Mouse (Mus musculus) Patski (cell line): ENCODE measurements around the gene Tmem8. TPM values are rescaled to one million over a fixed set of nuclear protein-coding genes. Genes with fewer than 3 reads are reported as not detected.

Source experiments
- ATAC-seq: fragments of 100-300 bp; one replicate; pipeline ENCODE4 v1.8.0; 2021
- CTCF ChIA-PET: fragments of 350-600 bp; sonication (Branson Sonifier 250); formaldehyde crosslinking; loops from one replicate; lab custom pipeline; 2022; ENCODE audit warnings: inconsistent platforms; lab: Charles Lee
- POLR2A ChIA-PET: fragments of 350-600 bp; sonication (Branson Sonifier 250); formaldehyde crosslinking; loops from one replicate; lab custom pipeline; 2022; ENCODE audit warnings: antibody characterized with exemption, inconsistent platforms; lab: Charles Lee
- DNase-seq: peaks from one replicate; pipeline ENCODE4 v3.0.0-alpha.2; 2011; ENCODE audit warnings: low read depth, low spot score
- H3K27me3 ChIP-seq: fragments of 371-371 bp; one replicate; pipeline ENCODE4 v1.5.1; 2021
- CTCF ChIP-seq: fragments of 100-300 bp; IDR thresholded peaks from one replicate; pipeline ENCODE4 v1.5.1; 2021
- in situ Hi-C: fragments of 300-500 bp; cut with MboI; formaldehyde crosslinking; loops from 3 replicates; pipeline ENCODE4 v1.11.1; 2018; ENCODE audit warnings: low pct_unique_long_range_greater_than_20kb, mixed read lengths
- polyA plus RNA-seq: library from polyadenylated mRNA; unstranded; gene quantifications from one replicate; pipeline ENCODE4 v1.2.3, GENCODE M21; 2021

The Tmem8 gene
- polyA plus RNA-seq: 22.7 TPM

DNA sequence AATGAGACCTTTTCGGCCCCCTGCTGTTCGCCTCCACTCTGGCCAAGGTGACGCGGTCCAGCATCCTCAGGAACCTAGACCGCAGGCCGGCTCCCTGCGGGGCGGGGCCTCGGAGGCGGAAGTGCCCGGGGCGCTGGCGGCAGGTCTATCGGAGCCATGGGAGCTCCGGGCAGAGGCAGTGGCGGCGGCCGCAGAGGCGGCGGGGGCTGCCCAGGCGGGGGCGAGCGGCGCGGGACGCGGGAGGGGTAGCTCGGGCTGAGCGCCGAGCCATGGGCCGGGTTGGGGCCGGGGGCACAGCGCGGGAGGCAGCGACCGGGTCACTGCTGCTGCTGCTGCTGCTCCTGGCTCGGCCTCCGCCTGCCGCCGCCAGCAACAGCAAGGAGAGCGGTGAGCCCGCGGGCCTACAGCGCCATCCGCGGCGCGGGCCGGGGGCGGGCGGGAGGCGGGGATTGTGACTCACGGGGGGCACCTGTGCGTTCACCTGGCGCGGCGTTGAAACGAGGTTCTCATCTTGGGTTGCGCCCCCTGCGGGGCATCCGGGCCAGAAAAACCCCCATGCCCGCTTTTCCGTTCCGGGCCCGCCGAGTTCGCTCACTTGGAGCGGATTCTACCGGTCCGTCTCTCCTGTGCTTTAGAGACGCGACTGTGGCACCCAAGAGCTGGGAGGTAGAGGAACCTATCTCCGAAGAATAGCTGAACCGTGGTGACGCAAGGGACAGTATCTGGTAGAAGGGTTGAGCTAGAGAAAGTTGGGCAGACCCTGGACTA lies at the start of gene Tmem8:
Gene Tmem8, plus strand, starts transcription at position 119 of the 768 bp plus-strand sequence.
- in situ Hi-C loops: no loop called here
- no peaks in the 10 kb centered on the region for H3K27me3 ChIP-seq
- ChIA-PET POLR2A (interaction anchor here (0.5 to 1.2 kb wide), 2 partner anchors 11 to 93 kb away, joined by 3 to 5 read pairs; no protein-coding TSS in a partner anchor), CTCF (interaction anchor here (1.3 to 1.9 kb wide), 3 partner anchors 12 to 130 kb away, joined by 4 read pairs; partner anchors contain the start of gene Fam234a)
- DNase-seq: no peak
- ATAC-seq: peak; percentile 23
- no peak for TF ChIP-seq CTCF

- ChIA-PET POLR2A (no interaction called here), CTCF (interaction anchor here (2.0 kb wide), 1 partner anchor 8 kb away, joined by 5 read pairs; no protein-coding TSS in a partner anchor)
- ATAC-seq (no peak), DNase-seq (no peak)
- no peaks in the 10 kb centered on the region for H3K27me3 ChIP-seq
- in situ Hi-C loops: no loop called here
- no peak for TF ChIP-seq CTCF
These were observed 48.2 kb upstream of the Tmem8 start for GRCm38 (mm10) chr17:26064916-26065315.

DNA sequence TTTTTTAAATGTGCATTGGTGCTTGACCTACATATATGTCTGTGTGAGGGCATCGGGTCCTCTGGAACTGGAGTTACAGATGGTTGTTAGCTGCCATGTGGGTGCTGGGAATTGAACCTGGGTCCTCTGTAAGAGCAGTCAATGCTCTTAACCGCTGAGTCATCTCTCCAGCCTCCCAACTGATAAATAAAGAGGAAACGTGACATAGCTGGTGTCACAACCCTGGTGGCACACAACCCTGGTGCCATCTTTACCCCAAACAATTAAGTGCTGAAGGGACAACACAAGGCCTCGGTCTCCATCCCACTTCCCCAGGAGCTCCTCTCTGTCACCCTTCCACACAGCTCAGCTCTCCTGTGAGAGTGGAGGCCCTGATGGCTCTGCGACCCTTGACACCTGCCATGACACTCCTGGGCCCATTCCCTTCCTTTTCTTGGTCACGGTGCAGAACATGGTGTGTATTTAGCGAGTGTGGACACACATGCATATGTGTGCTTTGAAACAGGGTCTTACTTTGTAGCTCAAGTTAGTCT lies 46.5 kb upstream of the Tmem8 start:
- no peak for DNase-seq
- in situ Hi-C loops: no loop called here
- TF ChIP-seq CTCF: no peak
- CTCF ChIA-PET: interaction anchor here (1.8 to 2.0 kb wide), 2 partner anchors 10 to 53 kb away, joined by 4 to 5 read pairs; no protein-coding TSS in a partner anchor
- POLR2A ChIA-PET: no interaction called here
- H3K27me3 ChIP-seq: no peaks in the 10 kb centered on the region
- ATAC-seq: no peak

GRCm38 (mm10) chr17:26068024-26068830 lies 44.9 kb upstream of the Tmem8 start:
- TF ChIP-seq CTCF: no peak
- DNase-seq: no peak
- ATAC-seq: no peak
- in situ Hi-C loops: no loop called here
- ChIA-PET CTCF (interaction anchor here (0.8 to 1.7 kb wide), 3 partner anchors 12 to 27 kb away, joined by 3 to 5 read pairs (median 4); no protein-coding TSS in a partner anchor), POLR2A (interaction anchor here (0.6 to 1.5 kb wide), 7 partner anchors 13 to 1654 kb away, joined by 3 to 4 read pairs (median 3); partner anchors contain the start of gene Rnps1)
- H3K27me3 ChIP-seq: no peaks in the 10 kb centered on the region

GRCm38 (mm10) chr17:26068831-26069739 lies 44.0 kb upstream of the Tmem8 start, which contains the start of gene Rab11fip3:
Gene Rab11fip3 (minus strand): TSS chr17:26069555.
- POLR2A ChIA-PET: interaction anchor here (0.7 to 1.5 kb wide), 8 partner anchors 9 to 163 kb away, joined by 3 to 4 read pairs (median 3); no protein-coding TSS in a partner anchor
- H3K27me3 ChIP-seq: no peaks in the 10 kb centered on the region
- DNase-seq: peak; percentile 56
- in situ Hi-C loops: no loop called here
- CTCF ChIA-PET: interaction anchor here (0.8 to 1.7 kb wide), 2 partner anchors 13 to 27 kb away, joined by 3 to 4 read pairs; no protein-coding TSS in a partner anchor
- no peak for TF ChIP-seq CTCF
- peak; percentile 60 for ATAC-seq

DNA sequence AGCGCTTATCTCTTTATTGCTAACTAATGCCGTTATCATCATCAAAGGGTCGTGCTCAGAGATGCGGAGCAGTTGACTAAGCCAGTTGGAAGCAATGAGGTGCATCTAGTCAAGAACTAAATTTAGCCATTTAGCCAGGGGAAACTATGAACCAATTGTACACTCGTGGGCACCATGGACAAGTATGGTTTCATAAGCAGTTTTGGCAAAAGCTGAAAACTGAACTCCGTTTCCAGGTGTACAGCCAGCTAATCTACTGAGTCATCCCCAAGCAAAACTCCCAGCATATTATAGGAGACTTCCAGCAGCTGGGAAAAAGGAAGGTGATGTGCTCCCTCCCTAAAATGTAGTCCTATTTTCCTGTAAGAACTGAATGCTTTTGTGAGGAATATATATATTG lies 43.0 kb upstream of the Tmem8 start:
- CTCF ChIA-PET: no interaction called here
- ATAC-seq (no peak), DNase-seq (no peak)
- POLR2A ChIA-PET: no interaction called here
- TF ChIP-seq CTCF: no peak
- no peaks in the 10 kb centered on the region for H3K27me3 ChIP-seq
- in situ Hi-C loops: no loop called here

DNA sequence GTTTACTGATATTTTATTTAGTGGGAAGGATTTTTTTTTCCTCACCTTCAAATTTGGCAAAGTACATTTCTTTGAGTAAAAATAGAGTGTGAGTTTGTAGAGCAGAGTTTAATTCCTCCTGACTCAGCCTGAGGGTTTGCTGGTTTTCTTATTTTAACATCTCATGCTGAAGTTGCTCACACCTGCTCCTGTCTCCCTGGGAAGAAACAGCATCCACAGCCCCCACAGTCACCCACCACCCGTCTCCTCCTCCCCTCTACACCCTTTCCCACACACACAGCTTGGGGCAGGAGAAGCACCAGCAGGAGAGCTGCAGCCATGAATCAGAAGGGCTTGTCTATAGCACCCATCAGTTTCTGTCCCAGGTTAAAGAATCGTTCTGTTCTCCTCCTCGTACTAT lies 37.9 kb upstream of the Tmem8 start:
- TF ChIP-seq CTCF: no peak
- in situ Hi-C loops: no loop called here
- DNase-seq (no peak), ATAC-seq (no peak)
- no peaks in the 10 kb centered on the region for H3K27me3 ChIP-seq
- POLR2A ChIA-PET: no interaction called here
- CTCF ChIA-PET: interaction anchor here (2.8 kb wide), 1 partner anchor 15 kb away, joined by 12 read pairs; the partner anchor contains the start of gene Decr2

DNA sequence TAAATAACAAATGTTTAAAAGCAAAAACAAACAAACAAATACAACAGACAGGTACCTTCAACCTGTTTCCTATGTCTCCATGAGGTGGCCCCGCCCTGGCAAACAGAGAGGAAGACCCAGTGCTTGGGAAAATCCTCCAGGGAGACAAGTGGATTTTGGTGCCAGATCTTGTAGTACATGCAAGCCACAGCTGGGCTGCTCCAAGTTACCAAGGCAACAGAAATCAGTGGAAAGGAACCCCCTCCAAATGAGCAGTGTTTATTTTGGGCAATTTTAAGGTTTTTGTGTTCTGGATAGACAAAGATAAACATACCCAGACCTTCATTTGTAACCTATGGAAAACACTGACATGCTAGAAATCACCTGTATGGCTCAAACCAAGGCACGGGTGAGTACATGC lies 34.2 kb upstream of the Tmem8 start:
- in situ Hi-C loops: no loop called here

GRCm38 (mm10) chr17:26080867-26081266 lies 32.2 kb upstream of the Tmem8 start:
- CTCF ChIA-PET: interaction anchor here (1.5 kb wide), 1 partner anchor 10 kb away, joined by 9 read pairs; the partner anchor contains the start of gene Decr2
- no peaks in the 10 kb centered on the region for H3K27me3 ChIP-seq

More for the DNA sequence above, 34.2 kb upstream of the Tmem8 start:
- no peaks in the 10 kb centered on the region for H3K27me3 ChIP-seq
- no peak for TF ChIP-seq CTCF
- ATAC-seq: no peak
- POLR2A ChIA-PET: interaction anchor here (0.7 kb wide), 1 partner anchor 17 kb away, joined by 3 read pairs; no protein-coding TSS in a partner anchor
- no peak for DNase-seq
- CTCF ChIA-PET: no interaction called here

More at GRCm38 (mm10) chr17:26080867-26081266, 32.2 kb upstream of the Tmem8 start:
- DNase-seq (no peak), ATAC-seq (no peak)
- no peak for TF ChIP-seq CTCF
- in situ Hi-C loops: no loop called here
- POLR2A ChIA-PET: interaction anchor here (0.8 kb wide), 1 partner anchor 12 kb away, joined by 3 read pairs; the partner anchor contains the start of gene Rab11fip3
